Mouse (Mus musculus): Measurements from ENCODE around the gene Tbc1d22b.
A peak's percentile ranks its signal among the peaks of the same experiment; 100 is the strongest.
"Not testable (repeated sequence)": the region's sequence is repeated elsewhere in the genome, so short reads cannot be mapped to it uniquely, and the experiment has no call there.

The Tbc1d22b gene

GRCm38 (mm10) chr17:29549543-29550428 is at the start of gene Tbc1d22b, which contains the start of gene Gm17657:
TSS of gene Tbc1d22b (plus strand) at chr17:29549785.
TSS of gene Gm17657 (minus strand) at chr17:29549638.
- peak; percentile 96 for DNase-seq (ENCODE audit: low read depth)

- DNase-seq (ENCODE audit: low read depth): peak; percentile 75
These were observed 49.3 kb upstream of the Tbc1d22b start for GRCm38 (mm10) chr17:29500243-29500740.

GRCm38 (mm10) chr17:29500802-29501469 is 48.6 kb upstream of the Tbc1d22b start:
- peak; percentile 88 for DNase-seq (ENCODE audit: low read depth)

DNA sequence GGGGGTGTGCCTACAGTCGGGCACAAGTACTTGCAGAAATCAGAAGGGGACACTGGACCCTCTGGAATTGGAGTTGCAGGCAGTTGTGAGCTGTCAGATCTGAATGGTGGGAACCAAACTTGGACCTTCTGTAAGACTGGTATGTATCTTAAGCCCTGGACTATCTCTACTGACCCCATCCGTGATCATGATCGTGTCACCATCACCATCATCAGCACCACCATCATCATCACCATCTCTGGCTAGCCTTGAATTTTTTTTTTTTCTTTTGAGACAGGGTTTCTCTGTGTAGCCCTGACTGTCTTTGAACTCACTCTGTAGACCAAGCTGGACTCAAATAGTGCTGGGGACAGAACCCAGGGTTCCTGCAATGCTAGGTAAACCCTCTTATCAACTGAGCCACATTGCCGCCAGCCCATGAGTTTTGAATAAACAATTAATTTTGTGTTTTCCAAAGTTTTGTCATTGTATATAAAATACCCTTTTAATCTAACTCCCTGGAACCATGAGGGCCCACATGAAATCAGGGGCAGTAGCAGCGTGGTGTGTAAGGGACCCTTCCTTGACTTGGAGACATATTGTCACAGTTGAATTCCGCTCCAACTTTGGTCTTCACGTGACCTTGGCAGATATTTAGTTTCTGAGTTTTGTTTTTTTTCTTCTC is 47.4 kb upstream of the Tbc1d22b start:
- DNase-seq (ENCODE audit: low read depth): peak; percentile 71

DNA sequence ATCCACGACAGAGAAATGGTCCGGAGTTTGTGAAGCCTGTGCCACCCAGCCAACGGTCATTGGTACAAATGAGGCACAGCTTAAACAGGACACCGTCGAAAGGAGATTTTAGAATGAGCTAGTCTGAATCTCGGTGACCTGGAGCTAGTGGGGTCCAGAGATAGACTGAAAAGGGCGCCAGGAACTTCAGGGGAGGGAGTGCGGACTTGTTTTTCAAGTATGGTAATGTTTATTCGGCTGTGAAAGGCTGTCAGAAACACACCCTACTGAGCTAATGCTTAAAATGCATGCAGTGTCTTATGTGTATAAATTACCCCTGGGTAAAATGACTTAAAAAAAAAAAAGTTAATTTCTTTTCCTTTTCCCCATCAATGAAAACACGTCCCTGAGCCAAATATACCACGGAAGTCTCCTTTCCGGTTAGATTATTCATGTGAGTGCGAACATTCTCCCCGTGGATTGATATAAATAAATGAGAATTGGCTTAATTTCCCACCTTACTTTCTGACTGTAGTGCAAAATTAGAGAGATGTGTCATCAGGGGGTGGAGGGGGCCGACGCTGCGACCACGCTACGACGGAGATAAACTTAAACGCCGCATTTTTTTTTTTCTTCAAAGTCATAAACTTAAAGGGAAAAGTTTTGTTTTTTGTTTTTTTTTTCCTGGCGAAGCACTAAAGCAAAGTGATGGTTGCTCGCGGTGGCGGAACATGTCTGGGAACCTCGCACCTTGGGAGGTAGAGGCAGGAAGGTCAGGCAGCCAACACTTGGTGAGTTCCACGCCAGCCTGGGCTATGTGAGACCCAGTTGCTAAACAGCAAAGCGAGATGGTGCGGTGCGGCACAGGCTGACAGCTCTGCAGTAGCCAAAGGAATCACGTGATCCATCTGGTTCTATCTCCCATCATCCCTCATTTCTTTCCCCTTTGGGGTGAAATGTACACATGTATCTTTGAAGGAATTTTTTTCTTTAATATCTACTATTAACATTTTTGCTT is 46.6 kb upstream of the Tbc1d22b start:
- peak; percentile 79 for DNase-seq (ENCODE audit: low read depth)

- DNase-seq (ENCODE audit: low read depth): no peak
These were observed 45.9 kb upstream of the Tbc1d22b start for GRCm38 (mm10) chr17:29503700-29504099.

DNA sequence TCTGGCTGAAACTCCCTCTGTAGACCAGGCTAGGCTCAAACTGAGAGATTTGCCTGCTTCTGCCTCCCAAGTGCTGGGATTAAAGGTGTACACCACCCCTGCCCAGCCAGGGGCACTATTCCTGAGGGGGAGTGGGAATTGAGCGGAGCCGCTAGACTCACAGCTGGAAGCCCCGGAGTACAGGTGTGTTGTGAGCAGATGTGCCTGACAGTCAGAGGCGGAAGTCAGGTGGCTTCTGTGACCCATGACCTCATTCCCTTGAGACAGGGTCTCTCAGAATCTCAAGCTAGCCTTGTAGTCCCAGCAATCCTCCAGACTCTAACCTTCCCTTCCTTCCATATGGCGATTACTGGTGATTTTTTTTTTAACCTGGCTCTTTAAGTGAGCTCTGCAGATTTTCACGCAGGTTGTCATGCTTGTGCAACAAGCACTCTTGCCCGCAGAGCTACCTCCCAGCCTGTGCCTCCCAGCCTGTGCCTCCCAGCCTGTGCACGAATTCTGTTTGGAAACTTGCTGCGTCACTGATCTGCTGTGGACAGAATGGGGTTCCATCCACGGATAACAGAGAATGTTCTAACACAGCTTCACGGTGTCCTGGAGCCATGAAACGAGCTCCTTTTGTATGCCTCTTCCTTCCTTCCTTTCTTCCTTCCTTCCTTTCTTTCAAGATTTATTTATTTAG is 40.5 kb upstream of the Tbc1d22b start:
- peak; percentile 28 for DNase-seq (ENCODE audit: low read depth)

GRCm38 (mm10) chr17:29510691-29511090 is 38.9 kb upstream of the Tbc1d22b start:
- DNase-seq (ENCODE audit: low read depth): peak; percentile 72

- DNase-seq (ENCODE audit: low read depth): peak; percentile 85
These were observed 36.4 kb upstream of the Tbc1d22b start for GRCm38 (mm10) chr17:29513044-29513730.

DNA sequence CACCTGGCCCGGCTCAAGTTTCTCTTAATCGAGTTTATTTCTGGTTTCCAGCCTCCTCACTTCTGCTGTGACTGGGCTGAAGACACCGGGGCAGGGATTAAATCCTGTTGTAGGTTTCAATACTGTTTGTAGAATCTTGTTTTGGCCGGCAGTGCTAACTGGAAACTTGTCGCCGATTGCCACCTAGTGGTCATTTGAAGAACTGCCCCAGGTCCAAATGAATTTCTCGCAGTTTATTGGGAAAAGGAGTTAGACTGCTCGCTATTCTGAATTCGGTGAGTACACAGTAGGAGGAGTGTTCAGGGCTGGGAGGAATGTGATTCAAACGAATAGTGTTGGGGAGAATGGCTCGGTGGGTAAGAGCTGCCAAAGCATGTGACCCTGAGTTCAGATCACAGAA is 35.1 kb upstream of the Tbc1d22b start:
- DNase-seq (ENCODE audit: low read depth): peak; percentile 91

DNA sequence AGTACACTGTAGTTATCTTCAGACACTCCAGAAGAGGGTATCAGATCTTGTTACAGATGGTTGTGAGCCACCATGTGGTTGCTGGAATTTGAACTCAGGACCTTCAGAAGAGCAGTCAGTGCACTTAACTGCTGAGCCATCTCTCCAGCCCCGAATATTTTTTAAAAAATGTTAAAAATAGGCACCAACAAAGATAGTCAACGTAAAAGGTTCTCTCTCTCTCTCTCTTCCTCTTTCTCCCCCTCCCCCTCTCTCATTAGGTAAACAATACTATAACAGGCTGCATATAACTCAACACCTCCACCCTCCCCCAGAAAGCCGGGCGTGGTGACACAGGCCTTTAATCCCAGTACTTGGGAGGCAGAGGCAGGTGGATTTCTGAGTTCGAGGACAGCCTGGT is 30.9 kb upstream of the Tbc1d22b start:
- DNase-seq (ENCODE audit: low read depth): not testable (repeated sequence)

- DNase-seq (ENCODE audit: low read depth): no peak
These were observed 29.9 kb upstream of the Tbc1d22b start for GRCm38 (mm10) chr17:29519731-29520130.

DNA sequence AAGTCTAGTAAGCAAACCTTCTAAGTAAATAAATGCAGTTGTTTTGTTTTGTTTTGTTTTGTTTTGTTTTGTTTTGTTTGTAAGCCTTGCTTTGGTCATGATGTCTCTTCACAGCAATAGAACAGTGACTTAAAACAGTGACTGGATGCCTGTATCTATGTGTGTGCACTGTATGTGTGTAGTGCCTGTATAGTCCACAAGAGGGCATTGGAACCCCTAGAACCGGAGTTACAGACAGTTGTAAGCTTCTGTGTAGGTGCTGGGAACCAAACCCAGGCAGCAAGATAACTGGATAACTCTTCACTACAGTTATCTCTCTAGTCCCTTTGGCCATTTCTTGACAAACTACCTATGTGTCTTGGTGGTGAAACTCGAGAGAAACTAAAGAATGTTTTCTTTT is 24.0 kb upstream of the Tbc1d22b start:
- DNase-seq (ENCODE audit: low read depth): no peak

DNA sequence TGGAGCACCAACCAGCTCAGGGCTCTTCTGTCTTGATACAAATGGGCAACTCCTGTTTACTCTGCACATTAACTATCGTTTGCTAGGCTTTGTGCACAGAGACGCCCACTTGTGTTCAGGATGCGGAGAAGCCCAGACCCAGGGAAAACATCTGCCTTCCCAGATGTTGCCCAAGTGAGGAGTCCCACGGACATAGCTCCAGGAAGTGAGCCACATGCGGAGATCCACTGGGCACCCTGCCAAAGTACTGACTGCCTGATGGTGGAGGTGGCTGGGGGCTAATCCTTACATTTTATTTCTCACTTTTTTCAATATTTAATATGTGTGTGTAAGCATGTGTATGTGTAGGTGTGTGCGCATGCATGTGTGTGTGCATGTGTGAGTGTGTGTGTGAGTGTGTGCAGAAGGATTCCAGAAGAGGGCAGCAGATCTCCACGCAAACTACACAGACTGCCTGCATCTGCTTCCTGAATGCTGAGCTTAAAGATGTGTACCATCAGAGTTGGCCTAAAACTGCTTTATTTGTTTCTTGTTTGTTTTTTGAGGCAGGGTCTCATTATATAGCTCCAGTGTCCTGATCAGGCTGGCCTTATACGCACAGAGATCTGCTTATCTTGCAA is 20.9 kb upstream of the Tbc1d22b start:
- DNase-seq (ENCODE audit: low read depth): peak; percentile 79

GRCm38 (mm10) chr17:29530508-29530907 is 19.1 kb upstream of the Tbc1d22b start:
- DNase-seq (ENCODE audit: low read depth): peak; percentile 71

DNA sequence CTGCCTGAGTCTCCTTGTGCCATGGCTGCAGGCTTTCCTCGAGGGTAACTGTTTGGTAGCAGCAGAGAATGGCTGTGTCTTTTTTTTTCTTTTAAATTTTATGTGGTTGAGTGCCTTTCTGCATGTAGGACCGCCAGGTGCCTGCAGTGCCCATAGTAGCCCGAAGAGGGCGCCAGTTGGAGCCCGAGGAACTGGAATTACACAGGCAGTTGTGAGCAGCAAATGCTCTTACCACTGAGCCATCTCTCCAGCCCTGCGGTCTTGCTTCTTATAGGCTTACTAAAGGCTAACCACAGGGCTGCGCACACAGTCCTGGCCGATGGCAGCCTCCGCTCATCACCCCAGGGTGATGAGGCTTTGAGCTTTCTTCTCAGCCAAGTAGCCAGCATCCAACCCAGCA is 18.3 kb upstream of the Tbc1d22b start:
- peak; percentile 83 for DNase-seq (ENCODE audit: low read depth)

- DNase-seq (ENCODE audit: low read depth): peak; percentile 96
These were observed 17.7 kb upstream of the Tbc1d22b start for GRCm38 (mm10) chr17:29531757-29532384.

DNA sequence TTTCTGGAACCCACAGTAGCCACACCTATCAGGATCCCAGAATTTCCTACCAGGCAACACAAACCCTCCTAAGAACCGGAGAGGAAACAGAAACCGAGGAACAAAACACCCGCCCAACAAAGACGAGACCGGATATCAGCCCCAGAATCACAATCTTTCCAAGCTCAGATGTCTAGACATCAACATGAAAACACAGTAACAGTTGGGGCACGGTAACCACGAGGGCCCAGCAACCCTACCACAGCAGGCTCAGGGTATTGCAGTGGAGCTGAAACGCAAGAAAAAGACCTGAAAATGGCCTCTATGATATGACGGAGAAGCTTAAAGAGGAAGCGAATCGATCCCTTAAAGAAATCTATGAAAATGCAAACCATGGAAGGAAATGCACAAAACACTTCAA is 15.7 kb upstream of the Tbc1d22b start:
- peak; percentile 75 for DNase-seq (ENCODE audit: low read depth)

DNA sequence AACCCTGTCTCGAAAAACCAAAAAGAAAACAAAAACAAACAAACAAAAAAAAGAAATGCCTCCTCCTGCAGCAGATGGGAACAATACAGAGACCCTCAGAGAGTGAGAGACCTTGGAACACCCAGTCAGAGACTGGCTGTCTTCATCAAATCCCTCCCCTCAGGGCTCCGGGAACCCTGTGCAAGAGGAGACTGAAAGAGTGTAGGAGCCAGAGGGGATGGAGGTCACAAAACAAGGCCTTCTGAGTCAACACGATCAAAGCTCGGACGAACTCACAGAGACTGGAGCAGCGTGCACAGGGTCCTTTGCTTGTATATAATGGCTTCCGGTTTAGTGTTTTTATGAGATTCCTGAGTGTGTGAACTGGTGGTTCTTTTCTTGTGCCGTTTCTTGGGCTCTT is 9.2 kb upstream of the Tbc1d22b start:
- no peak for DNase-seq (ENCODE audit: low read depth)
